Mouse (Mus musculus) E14TG2a.4 (cell line): Measurements from ENCODE around the gene Sult4a1.

ENCODE experiments used
- CTCF ChIP-seq: conservative IDR thresholded peaks from 2 replicates; pipeline ENCODE4 v1.5.1; 2014; ENCODE audit warnings: low read length
- NANOG ChIP-seq: IDR thresholded peaks from 2 replicates; pipeline ENCODE4 v1.6.1; 2014; ENCODE audit warnings: borderline replicate concordance, low read length, mixed read lengths
- POU5F1 ChIP-seq: IDR thresholded peaks from 2 replicates; pipeline ENCODE4 v1.6.1; 2014; ENCODE audit warnings: low read length, borderline replicate concordance

DNA sequence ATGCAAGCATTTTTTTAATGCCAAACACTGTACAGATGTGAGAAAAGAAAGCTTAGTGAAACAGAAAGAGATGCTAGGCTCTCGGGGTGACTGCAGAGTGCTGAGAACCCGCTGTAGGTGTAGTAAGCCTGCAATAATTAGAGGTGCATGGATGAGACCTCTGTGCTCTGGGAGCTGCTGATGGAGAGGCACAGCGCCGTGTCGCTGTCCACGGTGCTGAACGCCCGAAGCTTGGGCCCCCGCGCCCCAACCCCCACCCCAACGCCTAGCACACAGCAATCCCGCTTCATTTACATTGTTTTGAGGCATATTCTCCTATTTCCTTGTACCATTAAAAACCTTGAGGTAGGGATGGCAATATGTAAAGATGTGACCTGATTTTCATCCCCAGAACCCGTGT, 3.3 kb upstream of the Sult4a1 start:
- TF ChIP-seq NANOG = no peak
- TF ChIP-seq CTCF = no peak
- no peak for TF ChIP-seq POU5F1
